Mouse (Mus musculus): Measurements from ENCODE around the gene Fitm2. TPM values are rescaled to one million over a fixed set of nuclear protein-coding genes. Genes with fewer than 3 reads are reported as not detected.

The Fitm2 gene
- polyA plus RNA-seq, 1 experiment = 9.0 TPM

GRCm38 (mm10) chr2:163487360-163487759 lies 14.9 kb upstream of the Fitm2 start:
- H3K27me3 ChIP-seq (ENCODE audit: control insufficient read depth, insufficient read depth, insufficient read length) = peaks cover 21% of the 10 kb centered on the region
- H3K79me3 ChIP-seq (ENCODE audit: low read depth) = no peaks in the 10 kb centered on the region
- TF ChIP-seq CTCF (IDR thresholded peaks at IDR 0.05; ENCODE audit: control insufficient read depth, insufficient read depth, insufficient read length) (no peak), MYOG (IDR thresholded peaks at IDR 0.05; ENCODE audit: control insufficient read depth, extremely low read depth, insufficient read length) (no peak), MAX (IDR thresholded peaks at IDR 0.05) (no peak), CEBPB (IDR thresholded peaks at IDR 0.05; ENCODE audit: low read depth) (peak; percentile 79)
- H3ac ChIP-seq (ENCODE audit: control insufficient read depth, insufficient read length, low read depth) = no peak overlapping the region
- no peaks in the 10 kb centered on the region for H3K36me3 ChIP-seq (ENCODE audit: control insufficient read depth, insufficient read depth)
- no peak overlapping the region for H3K4me3 ChIP-seq (ENCODE audit: insufficient read depth, poor library complexity, severe bottlenecking)
- no peaks in the 10 kb centered on the region for H3K79me2 ChIP-seq (ENCODE audit: control insufficient read depth, insufficient read depth)

- Histone ChIP-seq H3K36me3 (ENCODE audit: control insufficient read depth, insufficient read depth) (no peaks in the 10 kb centered on the region), H3K79me2 (ENCODE audit: control insufficient read depth, insufficient read depth) (no peaks in the 10 kb centered on the region), H3K4me3 (ENCODE audit: insufficient read depth, poor library complexity, severe bottlenecking) (no peak overlapping the region), H3K79me3 (ENCODE audit: low read depth) (no peaks in the 10 kb centered on the region), H3K27me3 (ENCODE audit: control insufficient read depth, insufficient read depth, insufficient read length) (no peaks in the 10 kb centered on the region), H3ac (ENCODE audit: control insufficient read depth, insufficient read length, low read depth) (no peak overlapping the region)
- TF ChIP-seq MYOD1 (IDR thresholded peaks at IDR 0.05; ENCODE audit: control insufficient read depth, insufficient read length, low read depth) = peak; percentile 78
- TF ChIP-seq CTCF (IDR thresholded peaks at IDR 0.05; ENCODE audit: control insufficient read depth, insufficient read depth, insufficient read length) = peak; percentile 41
- TF ChIP-seq CEBPB (IDR thresholded peaks at IDR 0.05; ENCODE audit: low read depth) = no peak
- no peak for TF ChIP-seq FOSL1 (IDR thresholded peaks at IDR 0.05; ENCODE audit: insufficient read depth, low read length, poor library complexity, severe bottlenecking)
- no peak for TF ChIP-seq MAX (IDR thresholded peaks at IDR 0.05)
These were observed 9.2 kb upstream of the Fitm2 start for GRCm38 (mm10) chr2:163481539-163482029.

GRCm38 (mm10) chr2:163480191-163480825 lies 7.9 kb upstream of the Fitm2 start:
- no peaks in the 10 kb centered on the region for H3K27me3 ChIP-seq (ENCODE audit: control insufficient read depth, insufficient read depth, insufficient read length)
- H3K79me3 ChIP-seq (ENCODE audit: low read depth) = no peaks in the 10 kb centered on the region
- no peak for TF ChIP-seq FOSL1 (IDR thresholded peaks at IDR 0.05; ENCODE audit: insufficient read depth, low read length, poor library complexity, severe bottlenecking)
- no peak for TF ChIP-seq USF1 (IDR thresholded peaks at IDR 0.05; ENCODE audit: low read depth)
- TF ChIP-seq MAX (IDR thresholded peaks at IDR 0.05) = no peak
- TF ChIP-seq CTCF (IDR thresholded peaks at IDR 0.05; ENCODE audit: control insufficient read depth, insufficient read depth, insufficient read length) = no peak
- no peak for TF ChIP-seq MYOD1 (IDR thresholded peaks at IDR 0.05; ENCODE audit: control insufficient read depth, insufficient read length, low read depth)
- no peak for TF ChIP-seq MYOG (IDR thresholded peaks at IDR 0.05; ENCODE audit: control insufficient read depth, extremely low read depth, insufficient read length)
- no peak for TF ChIP-seq CEBPB (IDR thresholded peaks at IDR 0.05; ENCODE audit: low read depth)
- no peaks in the 10 kb centered on the region for H3K36me3 ChIP-seq (ENCODE audit: control insufficient read depth, insufficient read depth)
- no peak overlapping the region for H3ac ChIP-seq (ENCODE audit: control insufficient read depth, insufficient read length, low read depth)
- no peak overlapping the region for H3K4me3 ChIP-seq (ENCODE audit: insufficient read depth, poor library complexity, severe bottlenecking)
- H3K79me2 ChIP-seq (ENCODE audit: control insufficient read depth, insufficient read depth) = no peaks in the 10 kb centered on the region

GRCm38 (mm10) chr2:163471710-163472465 lies 541 bp downstream of the Fitm2 start:
- Histone ChIP-seq H3K27me3 (ENCODE audit: control insufficient read depth, insufficient read depth, insufficient read length) (no peaks in the 10 kb centered on the region), H3K79me2 (ENCODE audit: control insufficient read depth, insufficient read depth) (peaks cover 16% of the 10 kb centered on the region), H3ac (ENCODE audit: control insufficient read depth, insufficient read length, low read depth) (peak overlapping the region; percentile 70), H3K4me3 (ENCODE audit: insufficient read depth, poor library complexity, severe bottlenecking) (peak overlapping the region; percentile 87), H3K36me3 (ENCODE audit: control insufficient read depth, insufficient read depth) (peaks cover 21% of the 10 kb centered on the region), H3K79me3 (ENCODE audit: low read depth) (peaks cover 4% of the 10 kb centered on the region)
- peak; percentile 58 for TF ChIP-seq CEBPB (IDR thresholded peaks at IDR 0.05; ENCODE audit: low read depth)
- no peak for TF ChIP-seq USF1 (IDR thresholded peaks at IDR 0.05; ENCODE audit: low read depth)

GRCm38 (mm10) chr2:163471136-163471535 lies 1.3 kb downstream of the Fitm2 start:
- Histone ChIP-seq H3K36me3 (ENCODE audit: control insufficient read depth, insufficient read depth) (peaks cover 21% of the 10 kb centered on the region), H3K79me2 (ENCODE audit: control insufficient read depth, insufficient read depth) (peaks cover 16% of the 10 kb centered on the region), H3K4me3 (ENCODE audit: insufficient read depth, poor library complexity, severe bottlenecking) (peak overlapping the region; percentile 87), H3K79me3 (ENCODE audit: low read depth) (peaks cover 4% of the 10 kb centered on the region), H3ac (ENCODE audit: control insufficient read depth, insufficient read length, low read depth) (peak overlapping the region; percentile 20), H3K27me3 (ENCODE audit: control insufficient read depth, insufficient read depth, insufficient read length) (no peaks in the 10 kb centered on the region)
- TF ChIP-seq CEBPB (IDR thresholded peaks at IDR 0.05; ENCODE audit: low read depth) = no peak
- no peak for TF ChIP-seq MYOG (IDR thresholded peaks at IDR 0.05; ENCODE audit: control insufficient read depth, extremely low read depth, insufficient read length)
- TF ChIP-seq USF1 (IDR thresholded peaks at IDR 0.05; ENCODE audit: low read depth) = no peak
- TF ChIP-seq CTCF (IDR thresholded peaks at IDR 0.05; ENCODE audit: control insufficient read depth, insufficient read depth, insufficient read length) = no peak

GRCm38 (mm10) chr2:163469711-163470110 lies 2.7 kb downstream of the Fitm2 start:
- Histone ChIP-seq H3K79me3 (ENCODE audit: low read depth) (peaks cover 4% of the 10 kb centered on the region), H3K27me3 (ENCODE audit: control insufficient read depth, insufficient read depth, insufficient read length) (no peaks in the 10 kb centered on the region), H3K4me3 (ENCODE audit: insufficient read depth, poor library complexity, severe bottlenecking) (no peak overlapping the region), H3K36me3 (ENCODE audit: control insufficient read depth, insufficient read depth) (peaks cover 21% of the 10 kb centered on the region), H3ac (ENCODE audit: control insufficient read depth, insufficient read length, low read depth) (no peak overlapping the region), H3K79me2 (ENCODE audit: control insufficient read depth, insufficient read depth) (peaks cover 16% of the 10 kb centered on the region)
- TF ChIP-seq CTCF (IDR thresholded peaks at IDR 0.05; ENCODE audit: control insufficient read depth, insufficient read depth, insufficient read length) (no peak), FOSL1 (IDR thresholded peaks at IDR 0.05; ENCODE audit: insufficient read depth, low read length, poor library complexity, severe bottlenecking) (no peak), USF1 (IDR thresholded peaks at IDR 0.05; ENCODE audit: low read depth) (no peak), CEBPB (IDR thresholded peaks at IDR 0.05; ENCODE audit: low read depth) (no peak), MYOD1 (IDR thresholded peaks at IDR 0.05; ENCODE audit: control insufficient read depth, insufficient read length, low read depth) (no peak), MYOG (IDR thresholded peaks at IDR 0.05; ENCODE audit: control insufficient read depth, extremely low read depth, insufficient read length) (no peak), MAX (IDR thresholded peaks at IDR 0.05) (no peak)

All from C2C12 (cell line).